Mouse (Mus musculus): ENCODE data around the gene Foxf1. TPM values are rescaled to one million over a fixed set of nuclear protein-coding genes. Genes with fewer than 3 reads are reported as not detected.

The Foxf1 gene
- polyA plus RNA-seq, 2 experiments: 0.28 to 0.54 TPM

GRCm38 (mm10) chr8:121073174-121074107, 10.7 kb upstream of the Foxf1 start:
- Histone ChIP-seq H3K4me3 (replicated peaks; ENCODE audit: low read length) (peak overlapping the region; percentile 21), H3K27ac (replicated peaks; ENCODE audit: low read depth, low read length) (no peak overlapping the region), H3K9me3 (ENCODE audit: control insufficient read depth, low read length) (no peaks in the 10 kb centered on the region), H3K36me3 (ENCODE audit: control insufficient read depth, insufficient read depth, low read length) (no peaks in the 10 kb centered on the region), H3K4me2 (replicated peaks; ENCODE audit: low read depth, low read length, severe bottlenecking) (peak overlapping the region; percentile 32), H3K9ac (ENCODE audit: low read depth, low read length, severe bottlenecking) (0 out of 2 replicates have a peak overlapping the region, but pooled peaks have one; percentile 28), H3K27me3 (ENCODE audit: control insufficient read depth, insufficient read depth, low read length) (peaks cover 94% of the 10 kb centered on the region), H3K4me1 (ENCODE audit: control insufficient read depth, insufficient read depth, low read length) (peaks cover 9% of the 10 kb centered on the region)
- TF ChIP-seq POLR2A (IDR thresholded peaks at IDR 0.05; ENCODE audit: borderline replicate concordance, extremely low read depth, insufficient read depth, insufficient read length): no peak
- ATAC-seq (ENCODE audit: low FRiP score, low read depth) (no peak), DNase-seq (ENCODE audit: low spot score) (no peak)
- WGBS: under 1% methylated on average over 47 of the region's 48 CpGs

DNA sequence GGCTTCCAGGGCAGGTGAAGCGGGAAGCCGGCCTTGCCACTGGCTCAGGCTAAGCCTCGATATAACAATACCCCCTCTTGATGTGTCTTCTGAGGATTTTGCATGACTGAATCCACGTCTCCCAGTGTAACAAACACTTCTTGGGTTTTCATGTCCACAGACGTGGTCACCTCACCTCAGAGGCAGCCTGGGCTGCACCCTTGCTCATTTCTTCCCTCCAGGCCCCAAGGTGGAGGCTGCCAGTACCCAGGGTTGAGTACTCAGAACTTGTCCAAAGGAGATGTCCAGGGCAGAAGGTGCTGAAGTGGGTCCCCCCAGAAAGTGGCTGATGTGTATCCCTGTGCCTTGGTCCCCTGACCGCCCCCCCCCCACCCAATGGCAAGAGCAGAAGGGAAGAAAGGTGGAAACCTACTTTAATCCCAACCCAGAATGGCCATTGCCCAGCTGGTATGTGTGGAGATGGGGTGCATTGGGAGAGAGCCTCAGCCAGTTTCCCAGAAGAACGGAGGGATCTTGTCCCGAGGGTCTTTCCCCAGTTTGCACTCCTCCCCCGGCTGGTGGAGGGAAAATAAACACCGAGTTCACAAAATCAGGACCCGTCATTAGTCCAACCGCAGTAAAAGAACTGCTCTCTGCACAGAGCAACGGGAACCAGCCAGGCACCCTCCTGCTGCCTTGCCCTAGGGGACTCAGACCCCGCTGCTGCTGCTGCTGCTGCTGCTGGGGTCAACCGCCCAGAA, 9.9 kb upstream of the Foxf1 start:
- Histone ChIP-seq H3K4me3 (replicated peaks; ENCODE audit: low read length) (no peak overlapping the region), H3K9me3 (ENCODE audit: control insufficient read depth, low read length) (no peaks in the 10 kb centered on the region), H3K9ac (ENCODE audit: low read depth, low read length, severe bottlenecking) (no peak overlapping the region), H3K27ac (replicated peaks; ENCODE audit: low read depth, low read length) (no peak overlapping the region), H3K36me3 (ENCODE audit: control insufficient read depth, insufficient read depth, low read length) (no peaks in the 10 kb centered on the region), H3K4me2 (replicated peaks; ENCODE audit: low read depth, low read length, severe bottlenecking) (no peak overlapping the region), H3K27me3 (ENCODE audit: control insufficient read depth, insufficient read depth, low read length) (peaks cover 96% of the 10 kb centered on the region), H3K4me1 (ENCODE audit: control insufficient read depth, insufficient read depth, low read length) (peaks cover 9% of the 10 kb centered on the region)
- TF ChIP-seq POLR2A (IDR thresholded peaks at IDR 0.05; ENCODE audit: borderline replicate concordance, extremely low read depth, insufficient read depth, insufficient read length): no peak
- WGBS: 3% methylated on average over 14 of the region's 15 CpGs
- no peak for ATAC-seq (ENCODE audit: low FRiP score, low read depth)
- DNase-seq (ENCODE audit: low spot score): no peak

DNA sequence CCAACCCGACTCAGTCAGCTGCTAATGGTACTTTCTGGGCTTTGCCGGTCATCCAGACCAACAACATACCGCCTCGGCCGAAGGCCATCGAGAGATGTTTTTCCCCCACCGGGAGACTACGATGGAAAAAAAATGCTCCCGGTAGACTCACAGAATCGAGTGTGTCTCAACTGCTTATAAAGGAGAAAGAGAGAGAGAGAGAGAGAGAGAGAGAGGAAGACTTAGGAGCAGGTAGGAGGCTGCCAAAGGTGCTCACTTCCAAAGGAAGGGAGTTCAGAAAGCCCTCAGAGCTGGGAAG, 9.4 kb upstream of the Foxf1 start:
- ATAC-seq (ENCODE audit: low FRiP score, low read depth) (no peak), DNase-seq (ENCODE audit: low spot score) (no peak)
- H3K27ac ChIP-seq (replicated peaks; ENCODE audit: low read depth, low read length): no peak overlapping the region
- no peak overlapping the region for H3K4me2 ChIP-seq (replicated peaks; ENCODE audit: low read depth, low read length, severe bottlenecking)
- under 1% methylated on average over 10 of the region's 10 CpGs for WGBS
- no peaks in the 10 kb centered on the region for H3K9me3 ChIP-seq (ENCODE audit: control insufficient read depth, low read length)
- no peak overlapping the region for H3K4me3 ChIP-seq (replicated peaks; ENCODE audit: low read length)
- H3K4me1 ChIP-seq (ENCODE audit: control insufficient read depth, insufficient read depth, low read length): peaks cover 9% of the 10 kb centered on the region
- TF ChIP-seq POLR2A (IDR thresholded peaks at IDR 0.05; ENCODE audit: borderline replicate concordance, extremely low read depth, insufficient read depth, insufficient read length): no peak
- H3K9ac ChIP-seq (ENCODE audit: low read depth, low read length, severe bottlenecking): no peak overlapping the region
- peaks cover 96% of the 10 kb centered on the region for H3K27me3 ChIP-seq (ENCODE audit: control insufficient read depth, insufficient read depth, low read length)
- H3K36me3 ChIP-seq (ENCODE audit: control insufficient read depth, insufficient read depth, low read length): no peaks in the 10 kb centered on the region

- H3K4me3 ChIP-seq (replicated peaks; ENCODE audit: low read length): no peak overlapping the region
- no peak overlapping the region for H3K4me2 ChIP-seq (replicated peaks; ENCODE audit: low read depth, low read length, severe bottlenecking)
- H3K27me3 ChIP-seq (ENCODE audit: control insufficient read depth, insufficient read depth, low read length): peaks cover 96% of the 10 kb centered on the region
- no peak overlapping the region for H3K27ac ChIP-seq (replicated peaks; ENCODE audit: low read depth, low read length)
- ATAC-seq (ENCODE audit: low FRiP score, low read depth): no peak
- 5% methylated on average over 13 of the region's 13 CpGs for WGBS
- no peak for DNase-seq (ENCODE audit: low spot score)
- H3K4me1 ChIP-seq (ENCODE audit: control insufficient read depth, insufficient read depth, low read length): peaks cover 9% of the 10 kb centered on the region
- H3K36me3 ChIP-seq (ENCODE audit: control insufficient read depth, insufficient read depth, low read length): no peaks in the 10 kb centered on the region
- no peaks in the 10 kb centered on the region for H3K9me3 ChIP-seq (ENCODE audit: control insufficient read depth, low read length)
- no peak for TF ChIP-seq POLR2A (IDR thresholded peaks at IDR 0.05; ENCODE audit: borderline replicate concordance, extremely low read depth, insufficient read depth, insufficient read length)
- H3K9ac ChIP-seq (ENCODE audit: low read depth, low read length, severe bottlenecking): no peak overlapping the region
Observed at GRCm38 (mm10) chr8:121075936-121076335, 8.2 kb upstream of the Foxf1 start.

- no peak overlapping the region for H3K9ac ChIP-seq (ENCODE audit: low read depth, low read length, severe bottlenecking)
- no peak for TF ChIP-seq POLR2A (IDR thresholded peaks at IDR 0.05; ENCODE audit: borderline replicate concordance, extremely low read depth, insufficient read depth, insufficient read length)
- peaks cover 9% of the 10 kb centered on the region for H3K4me1 ChIP-seq (ENCODE audit: control insufficient read depth, insufficient read depth, low read length)
- H3K9me3 ChIP-seq (ENCODE audit: control insufficient read depth, low read length): no peaks in the 10 kb centered on the region
- no peak overlapping the region for H3K27ac ChIP-seq (replicated peaks; ENCODE audit: low read depth, low read length)
- WGBS: 7% methylated on average over 7 of the region's 7 CpGs
- DNase-seq (ENCODE audit: low spot score) (no peak), ATAC-seq (ENCODE audit: low FRiP score, low read depth) (no peak)
- H3K4me3 ChIP-seq (replicated peaks; ENCODE audit: low read length): no peak overlapping the region
- peaks cover 96% of the 10 kb centered on the region for H3K27me3 ChIP-seq (ENCODE audit: control insufficient read depth, insufficient read depth, low read length)
- no peak overlapping the region for H3K4me2 ChIP-seq (replicated peaks; ENCODE audit: low read depth, low read length, severe bottlenecking)
- no peaks in the 10 kb centered on the region for H3K36me3 ChIP-seq (ENCODE audit: control insufficient read depth, insufficient read depth, low read length)
Observed at GRCm38 (mm10) chr8:121076555-121076954, 7.6 kb upstream of the Foxf1 start.

Measured in limb, embryonic 14.5 days (tissue).